Mouse (Mus musculus) midbrain, embryonic 11.5 days (tissue): ENCODE results near the gene Pld6. TPM values are rescaled to one million over a fixed set of nuclear protein-coding genes. Genes with fewer than 3 reads are reported as not detected.
"Not testable (repeated sequence)": the region's sequence is repeated elsewhere in the genome, so short reads cannot be mapped to it uniquely, and the experiment has no call there.

Experiments
- ATAC-seq: fragments of 200-750 bp; cut with Nextera tagmentation; 2 replicates; pipeline ENCODE4 v1.8.0; 2017; ENCODE audit warnings: moderate TSS enrichment, moderate library complexity; ENCODE audit not compliant: low FRiP score
- DNase-seq: peaks from one replicate; pipeline ENCODE4 v3.0.0; 2015; ENCODE audit warnings: low spot score; ENCODE audit errors: missing footprints
- H3K27ac ChIP-seq: fragments of 300-500 bp; sonication (generic); 2 replicates; pipeline ENCODE4 v1.5.1; 2014; ENCODE audit warnings: low read depth, low read length
- H3K27me3 ChIP-seq: fragments of 300-500 bp; sonication (generic); 2 replicates; pipeline ENCODE4 v1.6.1; 2014; ENCODE audit warnings: mild to moderate bottlenecking, low read length, moderate library complexity, mixed read lengths; ENCODE audit not compliant: control insufficient read depth, insufficient read depth
- H3K36me3 ChIP-seq: fragments of 300-500 bp; sonication (generic); 2 replicates; pipeline ENCODE4 v1.6.1; 2014; ENCODE audit warnings: mild to moderate bottlenecking, low read length, moderate library complexity, mixed read lengths; ENCODE audit not compliant: control insufficient read depth, insufficient read depth
- H3K4me1 ChIP-seq: fragments of 300-500 bp; sonication (generic); 2 replicates; pipeline ENCODE4 v1.6.1; 2014; ENCODE audit warnings: low read length; ENCODE audit not compliant: control insufficient read depth, insufficient read depth
- H3K4me2 ChIP-seq: fragments of 300-500 bp; sonication (generic); 2 replicates; pipeline ENCODE4 v1.6.1; 2014; ENCODE audit warnings: mild to moderate bottlenecking, moderate library complexity
- H3K4me3 ChIP-seq: fragments of 300-500 bp; sonication (generic); 2 replicates; pipeline ENCODE4 v1.5.1; 2014; ENCODE audit warnings: low read depth, low read length
- H3K9ac ChIP-seq: fragments of 300-500 bp; sonication (generic); 2 replicates; pipeline ENCODE4 v1.6.1; 2014; ENCODE audit warnings: low read length
- H3K9me3 ChIP-seq: fragments of 300-500 bp; sonication (generic); 2 replicates; pipeline ENCODE4 v1.6.1; 2016; ENCODE audit warnings: low read length; ENCODE audit not compliant: control insufficient read depth
- WGBS: fragments of 180-500 bp; shearing (Covaris S2); extraction: QIAGEN DNeasy Blood & Tissue Kit; methylation state at CpG from one replicate; pipeline ENCODE4 v1.1.7; 2014; 5-methylcytosine and 5-hydroxymethylcytosine counted together
- polyA plus RNA-seq: library from polyadenylated mRNA; unstranded; fragments of >200 nt; fragmentation: Nextera tagmentation; extraction: Ambion mirVana; gene quantifications from 2 replicates; pipeline ENCODE4 v1.2.1, GENCODE M21; 2014

Gene Pld6
- polyA plus RNA-seq, 1 experiment from 2014 or later = 0.79 TPM

GRCm38 (mm10) chr11:59744374-59744773, 43.1 kb downstream of the Pld6 start:
- H3K27ac ChIP-seq = no peak overlapping the region
- no peaks in the 10 kb centered on the region for H3K4me1 ChIP-seq
- no peaks in the 10 kb centered on the region for H3K9me3 ChIP-seq
- no peak overlapping the region for H3K9ac ChIP-seq
- H3K36me3 ChIP-seq = peaks cover 18% of the 10 kb centered on the region
- DNase-seq (peak; percentile 64), ATAC-seq (no peak)
- no peak overlapping the region for H3K4me2 ChIP-seq
- no peak overlapping the region for H3K4me3 ChIP-seq
- WGBS = 91% methylated on average over 4 of the region's 4 CpGs
- H3K27me3 ChIP-seq = no peaks in the 10 kb centered on the region

DNA sequence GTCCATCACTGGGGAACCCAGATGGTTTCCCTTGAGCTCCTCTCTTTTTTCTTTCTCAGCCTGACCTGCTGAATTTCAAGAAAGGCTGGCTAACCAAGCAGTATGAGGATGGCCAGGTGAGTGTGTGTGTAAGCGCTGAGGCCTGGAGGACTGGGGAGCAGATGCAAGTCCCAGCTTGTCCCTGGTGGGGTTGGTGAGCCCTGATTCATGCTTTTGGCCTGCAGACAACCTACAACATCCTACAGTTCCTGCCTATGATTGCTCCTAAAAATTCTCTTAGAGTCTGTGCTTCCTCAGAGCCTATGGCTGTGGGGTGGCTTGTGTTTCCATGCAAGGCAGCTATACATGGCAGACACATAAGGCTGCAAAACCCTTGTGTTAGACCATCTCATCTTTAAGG, 43.7 kb downstream of the Pld6 start:
- Histone ChIP-seq H3K9ac (no peak overlapping the region), H3K36me3 (peaks cover 20% of the 10 kb centered on the region), H3K4me2 (no peak overlapping the region), H3K4me3 (no peak overlapping the region), H3K4me1 (no peaks in the 10 kb centered on the region), H3K9me3 (no peaks in the 10 kb centered on the region), H3K27me3 (no peaks in the 10 kb centered on the region), H3K27ac (no peak overlapping the region)
- peak; percentile 41 for DNase-seq
- ATAC-seq = no peak
- 100% methylated on average over 1 of the region's 1 CpGs for WGBS

DNA sequence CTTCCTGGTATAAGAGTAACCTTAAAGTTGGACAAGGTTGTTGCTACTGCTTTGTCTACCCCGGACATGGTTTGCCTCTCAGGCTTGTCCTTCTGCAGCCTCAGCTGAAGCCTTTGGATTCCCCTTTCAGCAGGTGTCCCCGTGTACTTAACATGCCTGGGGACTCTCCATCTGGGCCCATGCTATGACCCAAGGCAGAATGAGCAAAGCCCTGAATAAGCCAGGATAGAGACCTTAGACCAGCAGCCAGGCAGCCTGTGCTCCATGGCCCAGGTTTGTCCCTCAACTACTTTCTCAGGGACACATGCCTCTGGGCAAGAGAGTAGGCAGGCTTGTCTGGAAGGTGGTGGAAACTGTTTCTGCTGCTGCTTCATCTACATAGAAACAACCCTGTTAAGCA, 44.1 kb downstream of the Pld6 start:
- H3K36me3 ChIP-seq = peaks cover 22% of the 10 kb centered on the region
- no peaks in the 10 kb centered on the region for H3K27me3 ChIP-seq
- 88% methylated on average over 2 of the region's 2 CpGs for WGBS
- no peaks in the 10 kb centered on the region for H3K4me1 ChIP-seq
- H3K9me3 ChIP-seq = no peaks in the 10 kb centered on the region
- no peak overlapping the region for H3K4me2 ChIP-seq
- peak; percentile 23 for DNase-seq
- no peak overlapping the region for H3K27ac ChIP-seq
- ATAC-seq = no peak
- H3K9ac ChIP-seq = no peak overlapping the region
- H3K4me3 ChIP-seq = no peak overlapping the region

- Histone ChIP-seq H3K4me3 (no peak overlapping the region), H3K9me3 (no peaks in the 10 kb centered on the region), H3K36me3 (peaks cover 22% of the 10 kb centered on the region), H3K27ac (no peak overlapping the region), H3K27me3 (no peaks in the 10 kb centered on the region), H3K4me2 (no peak overlapping the region), H3K4me1 (no peaks in the 10 kb centered on the region), H3K9ac (no peak overlapping the region)
- WGBS = 95% methylated on average over 5 of the region's 5 CpGs
- DNase-seq = no peak
- ATAC-seq = no peak
Observed at GRCm38 (mm10) chr11:59741915-59742314, 45.5 kb downstream of the Pld6 start.

- H3K4me1 ChIP-seq = no peaks in the 10 kb centered on the region
- ATAC-seq (no peak), DNase-seq (no peak)
- H3K4me3 ChIP-seq = no peak overlapping the region
- H3K9me3 ChIP-seq = no peaks in the 10 kb centered on the region
- no peak overlapping the region for H3K4me2 ChIP-seq
- H3K27ac ChIP-seq = no peak overlapping the region
- H3K9ac ChIP-seq = no peak overlapping the region
- WGBS = 93% methylated on average over 2 of the region's 2 CpGs
- H3K36me3 ChIP-seq = peaks cover 24% of the 10 kb centered on the region
- no peaks in the 10 kb centered on the region for H3K27me3 ChIP-seq
Observed at GRCm38 (mm10) chr11:59739996-59740395, 47.4 kb downstream of the Pld6 start.

DNA sequence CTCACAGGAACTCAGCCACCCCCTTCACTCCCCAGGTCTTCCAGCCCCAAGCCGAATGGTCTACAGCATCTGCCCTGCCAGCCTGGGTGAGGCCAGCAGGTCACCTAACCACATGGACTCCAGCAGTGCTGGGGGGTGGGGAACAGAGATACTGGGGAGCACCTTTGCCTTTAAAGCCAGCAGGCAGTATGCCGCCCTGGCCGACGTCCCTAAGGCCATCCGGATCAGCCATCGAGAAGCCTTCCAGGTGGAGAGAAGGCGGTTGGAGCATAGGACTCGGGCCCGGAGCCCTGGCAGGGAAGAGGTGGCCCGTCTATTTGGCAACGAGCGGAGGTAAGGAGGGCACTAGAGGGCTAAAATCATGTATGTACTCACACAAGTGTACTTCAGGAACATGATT, 50.2 kb downstream of the Pld6 start:
- H3K9ac ChIP-seq = no peak overlapping the region
- 95% methylated on average over 12 of the region's 12 CpGs for WGBS
- no peak overlapping the region for H3K4me3 ChIP-seq

GRCm38 (mm10) chr11:59735938-59736337, 51.5 kb downstream of the Pld6 start:
- not testable (repeated sequence) for H3K9ac ChIP-seq, H3K4me3 ChIP-seq, H3K27ac ChIP-seq, H3K27me3 ChIP-seq, DNase-seq, H3K4me1 ChIP-seq, H3K9me3 ChIP-seq, H3K4me2 ChIP-seq, ATAC-seq
- peaks cover 16% of the 10 kb centered on the region for H3K36me3 ChIP-seq
- WGBS = 87% methylated on average over 4 of the region's 4 CpGs

More for the DNA sequence above, 50.2 kb downstream of the Pld6 start:
- Histone ChIP-seq H3K4me2 (no peak overlapping the region), H3K9me3 (no peaks in the 10 kb centered on the region), H3K4me1 (no peaks in the 10 kb centered on the region), H3K36me3 (peaks cover 25% of the 10 kb centered on the region), H3K27me3 (no peaks in the 10 kb centered on the region), H3K27ac (no peak overlapping the region)
- ATAC-seq (no peak), DNase-seq (no peak)

DNA sequence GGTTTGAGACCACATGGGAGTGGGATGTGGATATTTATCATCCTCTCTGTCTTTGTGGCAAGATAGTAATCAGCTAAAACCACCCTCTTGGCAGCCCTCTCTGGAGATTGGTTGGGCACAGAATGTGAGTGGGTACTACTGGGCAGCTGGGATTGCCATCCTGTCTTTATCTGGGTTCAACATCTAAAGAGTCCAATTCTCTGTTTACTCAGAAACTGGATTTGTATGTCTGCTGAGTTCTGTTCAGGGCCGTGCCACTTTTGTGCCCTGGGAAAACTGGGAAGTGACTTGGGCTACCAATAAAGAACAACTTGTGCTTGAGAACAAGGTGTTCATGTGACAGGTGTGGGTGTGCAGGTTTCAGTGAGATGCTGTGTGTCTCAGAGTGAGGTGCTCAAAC, 53.1 kb downstream of the Pld6 start:
- no peaks in the 10 kb centered on the region for H3K9me3 ChIP-seq
- no peak for ATAC-seq
- DNase-seq = no peak
- H3K4me1 ChIP-seq = no peaks in the 10 kb centered on the region
- H3K36me3 ChIP-seq = peaks cover 11% of the 10 kb centered on the region
- H3K4me3 ChIP-seq = no peak overlapping the region
- H3K27me3 ChIP-seq = no peaks in the 10 kb centered on the region
- WGBS = 97% methylated on average over 1 of the region's 1 CpGs
- no peak overlapping the region for H3K4me2 ChIP-seq
- H3K27ac ChIP-seq = no peak overlapping the region
- no peak overlapping the region for H3K9ac ChIP-seq
